Mouse (Mus musculus) midbrain, embryonic 10.5 days (tissue): ENCODE data around the gene Rnf103. TPM values are rescaled to one million over a fixed set of nuclear protein-coding genes. Genes with fewer than 3 reads are reported as not detected.
"Not testable (repeated sequence)": the region's sequence is repeated elsewhere in the genome, so short reads cannot be mapped to it uniquely, and the experiment has no call there.

Experiments
- DNase-seq: peaks from one replicate; pipeline ENCODE4 v3.0.0-alpha.2; 2017; ENCODE audit warnings: low spot score
- H3K27ac ChIP-seq: fragments of 300-500 bp; sonication (generic); replicated peaks from 2 replicates; pipeline ENCODE4 v1.5.1; 2016; ENCODE audit warnings: mild to moderate bottlenecking
- H3K27me3 ChIP-seq: fragments of 300-500 bp; sonication (generic); 2 replicates; pipeline ENCODE4 v1.6.1; 2016; ENCODE audit warnings: low read depth, mild to moderate bottlenecking; ENCODE audit not compliant: poor library complexity, severe bottlenecking
- H3K36me3 ChIP-seq: fragments of 300-500 bp; sonication (generic); 2 replicates; pipeline ENCODE4 v1.6.1; 2016; ENCODE audit warnings: mild to moderate bottlenecking, moderate library complexity
- H3K4me1 ChIP-seq: fragments of 300-500 bp; sonication (generic); 2 replicates; pipeline ENCODE4 v1.6.1; 2016
- H3K4me3 ChIP-seq: fragments of 300-500 bp; sonication (generic); 2 replicates; pipeline ENCODE4 v1.5.1; 2016; ENCODE audit warnings: mild to moderate bottlenecking, moderate library complexity
- H3K9me3 ChIP-seq: fragments of 300-500 bp; sonication (generic); replicated peaks from 2 replicates; pipeline ENCODE4 v1.6.1; 2016; ENCODE audit warnings: mild to moderate bottlenecking
- WGBS: fragments of 180-500 bp; shearing (Covaris S2); methylation state at CpG from one replicate; pipeline ENCODE4 v1.1.7; 2016; 5-methylcytosine and 5-hydroxymethylcytosine counted together
- polyA plus RNA-seq: library from polyadenylated mRNA; unstranded; fragments of >200 nt; fragmentation: Nextera tagmentation; extraction: Ambion mirVana; gene quantifications from 2 replicates; pipeline ENCODE4 v1.2.1, GENCODE M21; 2016

Rnf103 gene
- polyA plus RNA-seq, 1 experiment from 2014 or later, result 9.8 TPM

GRCm38 (mm10) chr6:71476783-71477182 lies 16.9 kb upstream of the Rnf103 start:
- Histone ChIP-seq H3K4me1 (no peaks in the 10 kb centered on the region), H3K27me3 (no peaks in the 10 kb centered on the region), H3K27ac (no peak overlapping the region), H3K4me3 (no peak overlapping the region), H3K9me3 (no peaks in the 10 kb centered on the region), H3K36me3 (no peaks in the 10 kb centered on the region)
- 85% methylated on average over 5 of the region's 5 CpGs for WGBS
- DNase-seq, result no peak

- not testable (repeated sequence) for H3K36me3 ChIP-seq, H3K27me3 ChIP-seq, H3K4me3 ChIP-seq, H3K27ac ChIP-seq, H3K4me1 ChIP-seq, H3K9me3 ChIP-seq, DNase-seq
- WGBS, result 96% methylated on average over 10 of the region's 10 CpGs
Observed at GRCm38 (mm10) chr6:71478816-71479568, 14.7 kb upstream of the Rnf103 start.

GRCm38 (mm10) chr6:71479588-71479987 lies 14.1 kb upstream of the Rnf103 start:
- H3K9me3 ChIP-seq, H3K4me1 ChIP-seq, H3K4me3 ChIP-seq, H3K27ac ChIP-seq, H3K36me3 ChIP-seq, H3K27me3 ChIP-seq, DNase-seq: not testable (repeated sequence)
- WGBS, result 96% methylated on average over 2 of the region's 2 CpGs

- H3K9me3 ChIP-seq, result no peaks in the 10 kb centered on the region
- H3K4me3 ChIP-seq, result no peak overlapping the region
- H3K27me3 ChIP-seq, result no peaks in the 10 kb centered on the region
- H3K27ac ChIP-seq, result no peak overlapping the region
- 78% methylated on average over 1 of the region's 1 CpGs for WGBS
- no peak for DNase-seq
- no peaks in the 10 kb centered on the region for H3K4me1 ChIP-seq
- no peaks in the 10 kb centered on the region for H3K36me3 ChIP-seq
Observed at GRCm38 (mm10) chr6:71480136-71480535, 13.6 kb upstream of the Rnf103 start.

- no peaks in the 10 kb centered on the region for H3K36me3 ChIP-seq
- H3K4me3 ChIP-seq, result no peak overlapping the region
- H3K9me3 ChIP-seq, result no peaks in the 10 kb centered on the region
- H3K27ac ChIP-seq, result no peak overlapping the region
- DNase-seq, result no peak
- no peaks in the 10 kb centered on the region for H3K27me3 ChIP-seq
- WGBS, result 66% methylated on average over 7 of the region's 7 CpGs
- H3K4me1 ChIP-seq, result no peaks in the 10 kb centered on the region
Observed at GRCm38 (mm10) chr6:71481136-71481535, 12.6 kb upstream of the Rnf103 start.

- H3K27me3 ChIP-seq, result no peaks in the 10 kb centered on the region
- no peaks in the 10 kb centered on the region for H3K36me3 ChIP-seq
- no peak overlapping the region for H3K27ac ChIP-seq
- no peak for DNase-seq
- no peaks in the 10 kb centered on the region for H3K9me3 ChIP-seq
- no peak overlapping the region for H3K4me3 ChIP-seq
- no peaks in the 10 kb centered on the region for H3K4me1 ChIP-seq
- WGBS, result 87% methylated on average over 5 of the region's 5 CpGs
Observed at GRCm38 (mm10) chr6:71485246-71485645, 8.4 kb upstream of the Rnf103 start.

DNA sequence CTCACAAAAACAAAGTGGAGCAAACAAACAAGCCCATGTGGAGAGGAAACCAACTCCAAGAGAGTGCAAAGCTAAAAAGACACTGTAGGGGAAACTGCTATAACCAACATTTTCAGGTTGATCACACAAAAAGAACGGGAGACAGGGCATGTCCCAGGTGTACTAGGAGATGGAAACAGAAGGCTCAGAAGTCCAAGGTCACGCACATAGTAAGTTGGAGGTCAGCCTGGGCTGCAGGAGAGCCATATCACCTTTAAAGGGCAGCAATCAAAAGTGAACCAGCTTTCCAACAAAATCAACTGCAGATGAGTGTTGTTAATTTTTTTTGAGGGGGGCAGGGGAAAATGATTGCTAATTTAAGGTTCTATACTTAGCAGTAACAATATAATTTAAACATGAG lies 7.5 kb upstream of the Rnf103 start:
- no peaks in the 10 kb centered on the region for H3K9me3 ChIP-seq
- WGBS, result 75% methylated on average over 2 of the region's 2 CpGs
- H3K27ac ChIP-seq, result no peak overlapping the region
- no peak for DNase-seq
- no peak overlapping the region for H3K4me3 ChIP-seq
- H3K36me3 ChIP-seq, result no peaks in the 10 kb centered on the region
- no peaks in the 10 kb centered on the region for H3K4me1 ChIP-seq
- no peaks in the 10 kb centered on the region for H3K27me3 ChIP-seq

DNA sequence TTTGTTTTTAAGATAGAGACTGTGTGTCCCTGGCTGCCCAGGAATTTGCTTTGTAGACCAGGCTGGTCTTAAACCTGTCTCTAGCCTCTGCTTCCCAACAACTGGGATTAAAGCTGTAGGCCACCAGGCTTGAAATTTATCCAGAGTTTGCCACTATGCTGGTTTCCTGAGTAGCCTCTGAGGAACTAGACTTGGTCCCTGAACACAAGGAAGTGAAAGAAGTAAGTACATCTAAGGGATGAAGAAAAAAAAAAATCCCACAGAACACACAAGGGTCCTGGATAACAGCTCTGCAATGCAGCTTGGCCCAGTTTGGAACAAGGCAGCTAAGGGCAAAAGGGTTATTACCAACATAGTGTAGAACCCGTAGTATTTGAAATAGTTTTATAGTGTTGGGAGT lies 6.8 kb upstream of the Rnf103 start:
- no peaks in the 10 kb centered on the region for H3K27me3 ChIP-seq
- no peak overlapping the region for H3K27ac ChIP-seq
- no peak for DNase-seq
- H3K4me3 ChIP-seq, result no peak overlapping the region
- H3K36me3 ChIP-seq, result no peaks in the 10 kb centered on the region
- WGBS, result 86% methylated on average over 1 of the region's 1 CpGs
- H3K9me3 ChIP-seq, result no peaks in the 10 kb centered on the region
- no peaks in the 10 kb centered on the region for H3K4me1 ChIP-seq

- H3K27ac ChIP-seq, result no peak overlapping the region
- H3K4me1 ChIP-seq, result no peaks in the 10 kb centered on the region
- H3K9me3 ChIP-seq, result no peaks in the 10 kb centered on the region
- WGBS, result 58% methylated on average over 4 of the region's 4 CpGs
- H3K36me3 ChIP-seq, result no peaks in the 10 kb centered on the region
- no peak overlapping the region for H3K4me3 ChIP-seq
- no peaks in the 10 kb centered on the region for H3K27me3 ChIP-seq
- DNase-seq, result no peak
Observed at GRCm38 (mm10) chr6:71487966-71488365, 5.7 kb upstream of the Rnf103 start.

- H3K4me1 ChIP-seq, result peaks cover 20% of the 10 kb centered on the region
- WGBS, result 82% methylated on average over 4 of the region's 4 CpGs
- H3K9me3 ChIP-seq, result no peaks in the 10 kb centered on the region
- DNase-seq, result no peak
- H3K27me3 ChIP-seq, result no peaks in the 10 kb centered on the region
- H3K36me3 ChIP-seq, result 0 out of 2 replicates have a peak, but pooled peaks cover 2% of the 10 kb centered on the region
- no peak overlapping the region for H3K27ac ChIP-seq
- H3K4me3 ChIP-seq, result no peak overlapping the region
Observed at GRCm38 (mm10) chr6:71492136-71492535, 1.6 kb upstream of the Rnf103 start.

DNA sequence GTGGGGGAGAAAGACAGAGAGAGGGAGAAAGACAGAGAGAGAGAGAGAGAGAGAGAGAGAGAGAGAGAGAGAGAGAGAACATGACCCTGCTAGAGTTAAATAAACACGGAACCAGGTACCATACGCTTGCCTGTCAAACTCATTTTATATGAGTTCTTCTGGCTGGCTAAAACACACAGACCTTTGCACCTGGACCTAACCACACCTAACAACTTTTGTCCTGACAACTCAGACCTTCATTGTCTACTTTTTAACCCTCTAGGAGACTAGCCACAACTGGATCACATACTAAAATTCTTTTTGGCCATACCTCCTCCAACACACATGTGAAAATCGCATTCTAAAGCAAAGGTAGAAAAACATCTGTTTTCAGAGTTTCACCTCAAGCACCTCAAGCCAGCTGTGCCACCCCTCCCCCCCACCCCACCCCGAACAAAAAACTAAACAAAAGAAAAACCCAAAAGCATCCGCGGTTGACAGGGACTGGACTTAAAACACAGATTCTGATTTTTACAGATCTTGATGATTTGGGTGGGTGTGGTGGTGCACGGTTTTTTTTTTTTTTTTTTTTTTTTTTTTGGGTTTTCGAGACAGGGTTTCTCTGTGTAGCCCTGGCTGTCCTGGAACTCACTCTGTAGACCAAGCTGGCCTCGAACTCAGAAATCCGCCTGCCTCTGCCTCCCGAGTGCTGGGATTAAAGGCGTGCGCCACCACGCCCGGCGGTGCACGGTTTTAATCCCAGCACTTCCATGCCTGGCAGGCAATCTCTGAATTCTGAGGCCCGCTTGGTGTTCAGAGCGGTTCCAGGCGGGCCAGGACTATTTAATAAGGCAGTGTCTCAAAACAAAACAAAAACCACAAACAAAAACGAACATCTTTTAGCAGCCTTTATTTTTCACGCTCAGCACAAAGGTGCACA lies 679 bp upstream of the Rnf103 start:
- no peak for DNase-seq
- H3K4me3 ChIP-seq, result peak overlapping the region; percentile 93
- H3K4me1 ChIP-seq, result peaks cover 20% of the 10 kb centered on the region
- H3K36me3 ChIP-seq, result peaks cover 9% of the 10 kb centered on the region
- 26% methylated on average over 21 of the region's 22 CpGs for WGBS
- no peaks in the 10 kb centered on the region for H3K9me3 ChIP-seq
- no peaks in the 10 kb centered on the region for H3K27me3 ChIP-seq
- peak overlapping the region; percentile 98 for H3K27ac ChIP-seq

GRCm38 (mm10) chr6:71494341-71495020 lies 787 bp downstream of the Rnf103 start:
- DNase-seq, result peak; percentile 76
- WGBS, result under 1% methylated on average over 45 of the region's 46 CpGs
- Histone ChIP-seq H3K36me3 (peaks cover 11% of the 10 kb centered on the region), H3K27me3 (no peaks in the 10 kb centered on the region), H3K27ac (peak overlapping the region; percentile 98), H3K4me1 (peaks cover 20% of the 10 kb centered on the region), H3K9me3 (no peaks in the 10 kb centered on the region), H3K4me3 (peak overlapping the region; percentile 93)
